Comparison of ENCODE assay signal across 17 mouse cellular contexts in the genomic region with DNA sequence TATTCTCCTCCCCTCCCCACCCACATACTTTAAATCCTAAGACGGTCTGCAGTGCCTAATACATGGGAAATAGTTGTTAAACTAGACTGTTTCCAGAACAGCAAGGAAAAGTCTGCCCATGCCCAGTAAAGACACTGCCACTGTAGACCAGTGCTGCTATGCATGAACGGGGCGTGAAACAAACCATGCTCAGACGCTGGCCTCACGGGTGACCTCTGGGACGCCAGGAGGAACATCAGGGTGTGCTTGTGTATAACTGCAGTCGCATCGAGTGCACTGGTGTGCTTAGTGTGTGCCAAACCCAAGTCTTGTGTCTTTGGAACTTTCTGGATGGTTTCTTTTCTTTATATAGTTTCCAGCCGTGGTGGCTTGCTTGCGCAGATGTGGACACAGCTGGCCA. TPM values are rescaled to one million over a fixed set of nuclear protein-coding genes. Genes with fewer than 3 reads are reported as not detected.
A peak's percentile ranks its signal among the peaks of the same experiment; 100 is the strongest.
DNase-seq lines count a peak whose midpoint lies in the region; ATAC-seq and TF ChIP-seq lines count a peak whose summit lies in the region.
"Had no signal": no experiment of that assay in that cellular context is flagged by ENCODE, and none has a peak within 500 bp of the region (broad histone marks: within the 10 kb centered on the region; RNA-seq: fewer than 3 reads in every experiment).

No protein-coding gene starts in this region.

- H3K4me2 ChIP-seq in forebrain, embryonic 13.5 days = peak overlapping the region; percentile 88
- H3K4me2 ChIP-seq in forebrain, embryonic 11.5 days (ENCODE audit: low read depth, low read length, severe bottlenecking) = no peak overlapping the region; the same call in 1 of the 2 replicates
- H3K4me2 ChIP-seq in lung, embryonic 15.5 days = peak overlapping the region; percentile 73
- peak overlapping the region; percentile 90 for H3K4me2 ChIP-seq in liver, embryonic 15.5 days

- CTCF ChIA-PET in Patski (lab: Charles Lee) = interaction anchor here (6.7 kb wide), 1 partner anchor 21 kb away, joined by 23 read pairs; no protein-coding TSS in a partner anchor

- H3K4me1 ChIP-seq in forebrain, embryonic 13.5 days = peaks cover 89% of the 10 kb centered on the region
- H3K4me1 ChIP-seq in forebrain, embryonic 11.5 days (replicated peaks; ENCODE audit: control insufficient read depth, insufficient read depth, low read length) = peaks cover 29% of the 10 kb centered on the region
- H3K4me1 ChIP-seq in lung, embryonic 15.5 days = peaks cover 86% of the 10 kb centered on the region
- peaks cover 85% of the 10 kb centered on the region for H3K4me1 ChIP-seq in liver, embryonic 15.5 days (replicated peaks)

- no peak for DNase-seq in forebrain, embryonic 11.5 days (ENCODE audit: low spot score)
- no peak for DNase-seq in lung, postnatal 14 days
- DNase-seq in Patski (ENCODE audit: low read depth, low spot score) = no peak
- DNase-seq in right cerebral cortex, postnatal 36 days (ENCODE audit: low spot score in 2 of 2) = no peak
- no peak for DNase-seq in spleen, postnatal 10 days (ENCODE audit: low spot score in 2 of 2)
- DNase-seq: adrenal gland, postnatal 14 days; cerebellum, adult 18-20 months; spleen, adult 18-20 months had no signal

- H3K4me3 ChIP-seq in forebrain, embryonic 13.5 days = peak overlapping the region; percentile 90
- no peak overlapping the region for H3K4me3 ChIP-seq in forebrain, embryonic 11.5 days (ENCODE audit: low read depth, low read length)
- no peak overlapping the region for H3K4me3 ChIP-seq in lung, embryonic 15.5 days
- peak overlapping the region; percentile 84 for H3K4me3 ChIP-seq in liver, embryonic 15.5 days (replicated peaks)
- H3K4me3 ChIP-seq: hindbrain, embryonic 15.5 days; left cerebral cortex, adult 2 months had no signal

- WGBS in forebrain, embryonic 13.5 days = 89% methylated on average over 10 of the region's 10 CpGs
- WGBS in forebrain, embryonic 11.5 days = 87% methylated on average over 10 of the region's 10 CpGs
- WGBS in lung, embryonic 15.5 days = 79% methylated on average over 10 of the region's 10 CpGs
- 87% methylated on average over 10 of the region's 10 CpGs for WGBS in liver, embryonic 15.5 days (ENCODE audit: insufficient replicate concordance)

- H3K9me3 ChIP-seq in forebrain, embryonic 13.5 days (replicated peaks) = no peaks in the 10 kb centered on the region
- H3K9me3 ChIP-seq in forebrain, embryonic 11.5 days (ENCODE audit: control insufficient read depth, low read length) = no peaks in the 10 kb centered on the region
- H3K9me3 ChIP-seq in lung, embryonic 15.5 days = no peaks in the 10 kb centered on the region
- H3K9me3 ChIP-seq in liver, embryonic 15.5 days (replicated peaks) = no peaks in the 10 kb centered on the region
- H3K9me3 ChIP-seq: hindbrain, embryonic 15.5 days had no signal

- POLR2A ChIA-PET in Patski (lab: Charles Lee) = interaction anchor here (1.0 to 1.7 kb wide), 2 partner anchors 12 to 14 kb away, joined by 3 to 10 read pairs; no protein-coding TSS in a partner anchor

- H3K9ac ChIP-seq in forebrain, embryonic 13.5 days = no peak overlapping the region; the same call in 1 of the 2 replicates
- no peak overlapping the region for H3K9ac ChIP-seq in forebrain, embryonic 11.5 days (ENCODE audit: low read length)
- no peak overlapping the region for H3K9ac ChIP-seq in lung, embryonic 15.5 days
- H3K9ac ChIP-seq in liver, embryonic 15.5 days = peak overlapping the region; percentile 28
- H3K9ac ChIP-seq: hindbrain, embryonic 15.5 days had no signal

- no peak for ATAC-seq in forebrain, embryonic 13.5 days
- no peak for ATAC-seq in forebrain, embryonic 11.5 days (replicated peaks; ENCODE audit: low FRiP score)
- ATAC-seq in lung, embryonic 15.5 days (ENCODE audit: borderline replicate concordance, extremely low read depth, low FRiP score, low TSS enrichment) = no peak
- ATAC-seq in Patski = peak; percentile 40
- no peak for ATAC-seq in liver, embryonic 15.5 days (ENCODE audit: insufficient read depth)

- H3K36me3 ChIP-seq in forebrain, embryonic 13.5 days (ENCODE audit: poor library complexity, severe bottlenecking) = peaks cover 30% of the 10 kb centered on the region
- peaks cover 6% of the 10 kb centered on the region; the same call in 1 of the 2 replicates for H3K36me3 ChIP-seq in forebrain, embryonic 11.5 days (ENCODE audit: control insufficient read depth, insufficient read depth, low read length)
- H3K36me3 ChIP-seq in lung, embryonic 15.5 days = peaks cover 16% of the 10 kb centered on the region
- peaks cover 40% of the 10 kb centered on the region for H3K36me3 ChIP-seq in liver, embryonic 15.5 days (replicated peaks)
- H3K36me3 ChIP-seq: hindbrain, embryonic 15.5 days had no signal

- in situ Hi-C loops in Patski (cut with MboI; ENCODE audit: low pct_unique_long_range_greater_than_20kb) = loop anchor here (25.0 kb wide), 1 partner anchor 862 kb away; no protein-coding TSS in a partner anchor

- TF ChIP-seq CTCF in Patski (IDR thresholded peaks at IDR 0.05) = no peak

- peak overlapping the region; percentile 61 for H3K27ac ChIP-seq in forebrain, embryonic 13.5 days
- H3K27ac ChIP-seq in forebrain, embryonic 11.5 days (ENCODE audit: low read depth, low read length) = no peak overlapping the region
- peak overlapping the region; percentile 20; the same call in 1 of the 2 replicates for H3K27ac ChIP-seq in lung, embryonic 15.5 days
- H3K27ac ChIP-seq in liver, embryonic 15.5 days (replicated peaks) = peak overlapping the region; percentile 98
- H3K27ac ChIP-seq: hindbrain, embryonic 15.5 days; kidney, postnatal 0 days; left cerebral cortex, adult 2 months; macrophage had no signal

- H3K27me3 ChIP-seq in forebrain, embryonic 13.5 days = no peaks in the 10 kb centered on the region
- no peaks in the 10 kb centered on the region for H3K27me3 ChIP-seq in forebrain, embryonic 11.5 days (ENCODE audit: control insufficient read depth, insufficient read depth, low read length)
- no peaks in the 10 kb centered on the region for H3K27me3 ChIP-seq in lung, embryonic 15.5 days
- no peaks in the 10 kb centered on the region for H3K27me3 ChIP-seq in Patski
- 0 out of 2 replicates have a peak, but pooled peaks cover 3% of the 10 kb centered on the region for H3K27me3 ChIP-seq in liver, embryonic 15.5 days
- H3K27me3 ChIP-seq: hindbrain, embryonic 15.5 days had no signal

RNA-seq across cellular contexts. Expression of a gene that starts 4.3 kb away (rescaled TPM):
- polyA plus RNA-seq in forebrain, embryonic 13.5 days (2015; fragmentation: Nextera tagmentation; extraction: Ambion mirVana) = 122 and 129 TPM in 2 replicates
- polyA plus RNA-seq in forebrain, embryonic 11.5 days (2014; fragmentation: Nextera tagmentation; extraction: Ambion mirVana) = 110 TPM in 2 replicates
- polyA plus RNA-seq in lung, embryonic 15.5 days (2015; fragmentation: Nextera tagmentation; extraction: Ambion mirVana) = 111 and 115 TPM in 2 replicates
- polyA plus RNA-seq in Patski (2021) = 90.2 TPM
- 103 and 108 TPM in 2 replicates for polyA plus RNA-seq in liver, embryonic 15.5 days (2015; fragmentation: Nextera tagmentation; extraction: Ambion mirVana)

RNA-seq across cellular contexts. Expression of a gene that starts 36.4 kb away (rescaled TPM):
- 0.17 TPM in 1 of 2 replicates, not detected in the other for polyA plus RNA-seq in forebrain, embryonic 13.5 days (2015; fragmentation: Nextera tagmentation; extraction: Ambion mirVana)
- polyA plus RNA-seq in forebrain, embryonic 11.5 days (2014; fragmentation: Nextera tagmentation; extraction: Ambion mirVana) = not detected in 2 replicates
- 0.19 and 0.35 TPM in 2 replicates for polyA plus RNA-seq in lung, embryonic 15.5 days (2015; fragmentation: Nextera tagmentation; extraction: Ambion mirVana)
- polyA plus RNA-seq in Patski (2021) = not detected
- 0.07 and 0.20 TPM in 2 replicates for polyA plus RNA-seq in liver, embryonic 15.5 days (2015; fragmentation: Nextera tagmentation; extraction: Ambion mirVana)
- polyA plus RNA-seq: embryonic facial prominence, embryonic 11.5 days; macrophage; urinary bladder, adult 2 months had no signal

RNA-seq across cellular contexts. Expression of a gene that starts 37.6 kb away (rescaled TPM):
- polyA plus RNA-seq in forebrain, embryonic 13.5 days (2015; fragmentation: Nextera tagmentation; extraction: Ambion mirVana) = 1.2 and 1.6 TPM in 2 replicates
- polyA plus RNA-seq in forebrain, embryonic 11.5 days (2014; fragmentation: Nextera tagmentation; extraction: Ambion mirVana) = 2.2 and 3.6 TPM in 2 replicates
- 193 and 195 TPM in 2 replicates for polyA plus RNA-seq in lung, embryonic 15.5 days (2015; fragmentation: Nextera tagmentation; extraction: Ambion mirVana)
- polyA plus RNA-seq in Patski (2021) = 0.10 TPM
- 2.6 and 3.3 TPM in 2 replicates for polyA plus RNA-seq in liver, embryonic 15.5 days (2015; fragmentation: Nextera tagmentation; extraction: Ambion mirVana)
- polyA plus RNA-seq: macrophage had no signal

Comparison
In these comparisons a context has a peak if more than half of its experiments do, and no peak if none do; other contexts are left out.
1. H3K4me3 ChIP-seq: peak in forebrain, embryonic 13.5 days (single experiment) and liver, embryonic 15.5 days (single experiment); none in forebrain, embryonic 11.5 days (single experiment) and lung, embryonic 15.5 days (single experiment).
2. RNA of a gene that starts 37.6 kb away (polyA plus RNA-seq): 193 to 195 TPM in lung, embryonic 15.5 days; 2.6 to 3.3 TPM in liver, embryonic 15.5 days, 2.2 to 3.6 TPM in forebrain, embryonic 11.5 days, 1.2 to 1.6 TPM in forebrain, embryonic 13.5 days and 0.10 TPM in Patski (single experiment); every median in the first group is over 10 times any median in the second.